Mouse (Mus musculus) ES-E14 (cell line): ENCODE results near the gene Gmfg.

ENCODE experiments used
- ZC3H11A ChIP-seq: IDR thresholded peaks from 2 replicates; pipeline ENCODE4 v1.6.1; 2012; ENCODE audit warnings: low read depth, mild to moderate bottlenecking, inconsistent platforms, low read length, borderline replicate concordance
- ZNF384 ChIP-seq: IDR thresholded peaks from 2 replicates; pipeline ENCODE4 v1.6.1; 2012; ENCODE audit warnings: low read depth, low read length, inconsistent platforms

DNA sequence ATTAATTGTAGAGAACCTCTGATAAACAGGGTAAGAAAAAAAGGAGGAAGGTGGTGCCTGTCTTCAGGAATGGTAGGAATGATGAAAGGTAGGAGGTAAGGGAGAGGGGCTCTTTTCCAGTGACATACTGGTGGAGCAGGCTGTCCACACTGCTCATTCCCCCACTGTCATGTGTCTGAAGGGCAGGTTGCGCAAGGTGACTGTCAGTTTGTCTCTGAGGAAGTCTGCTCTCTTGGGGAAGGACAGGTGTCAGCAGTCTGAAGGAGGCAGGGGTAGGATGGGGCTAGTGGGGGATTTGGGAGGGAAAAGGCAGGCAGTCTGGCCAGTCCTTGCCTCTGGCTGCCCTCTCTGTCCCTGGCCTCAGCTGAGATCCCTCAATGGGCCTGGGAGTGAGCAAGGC lies 36.2 kb upstream of the Gmfg start:
- no peak for TF ChIP-seq ZC3H11A
- no peak for TF ChIP-seq ZNF384
